Mouse (Mus musculus) liver, adult 2 months (tissue): ENCODE measurements around the gene Auts2. TPM values are rescaled to one million over a fixed set of nuclear protein-coding genes. Genes with fewer than 3 reads are reported as not detected.

ENCODE experiments used
- DNase-seq: peaks from one replicate; pipeline ENCODE4 v3.0.0-alpha.2; 2011; ENCODE audit warnings: low read depth, low spot score; ENCODE audit errors: extremely low read depth
- H3K27ac ChIP-seq: fragments of 200-500 bp; replicated peaks from 2 replicates; pipeline ENCODE4 v1.5.1; 2012; ENCODE audit warnings: low read depth, mild to moderate bottlenecking, control low read depth, inconsistent platforms, low read length; ENCODE audit not compliant: insufficient read depth
- H3K27me3 ChIP-seq: fragments of 200-500 bp; 2 replicates; pipeline ENCODE4 v1.6.1; 2012; ENCODE audit warnings: mild to moderate bottlenecking, moderate library complexity, low read length, inconsistent platforms; ENCODE audit not compliant: control insufficient read depth, insufficient read depth
- H3K36me3 ChIP-seq: fragments of 200-500 bp; 2 replicates; pipeline ENCODE4 v1.6.1; 2012; ENCODE audit warnings: low read length, inconsistent platforms; ENCODE audit not compliant: control insufficient read depth, insufficient read depth
- H3K4me1 ChIP-seq: fragments of 200-500 bp; 2 replicates; pipeline ENCODE4 v1.6.1; 2011; ENCODE audit warnings: low read length; ENCODE audit not compliant: control insufficient read depth, insufficient read depth
- H3K4me3 ChIP-seq: fragments of 200-500 bp; 2 replicates; pipeline ENCODE4 v1.5.1; 2011; ENCODE audit warnings: low read depth, mild to moderate bottlenecking, control low read depth, low read length, moderate library complexity; ENCODE audit not compliant: insufficient read depth
- H3K79me2 ChIP-seq: fragments of 200-500 bp; 2 replicates; pipeline ENCODE4 v1.6.1; 2012; ENCODE audit warnings: inconsistent platforms, mild to moderate bottlenecking, low read length, moderate library complexity; ENCODE audit not compliant: control insufficient read depth, insufficient read depth
- H3K9ac ChIP-seq: fragments of 200-500 bp; 2 replicates; pipeline ENCODE4 v1.6.1; 2012; ENCODE audit warnings: low read depth, mild to moderate bottlenecking, control low read depth, inconsistent platforms, low read length
- CTCF ChIP-seq: fragments of 200-500 bp; IDR thresholded peaks from 2 replicates; pipeline ENCODE4 v1.5.1; 2011; ENCODE audit warnings: low read depth, low read length, control low read depth
- POLR2A ChIP-seq: fragments of 200-500 bp; IDR thresholded peaks from 2 replicates; pipeline ENCODE4 v1.6.1; 2011; ENCODE audit warnings: low read length, control low read depth; ENCODE audit not compliant: insufficient read depth; ENCODE audit errors: extremely low read depth
- WGBS: fragments of 180-500 bp; shearing (Covaris S2); methylation state at CpG from one replicate; pipeline ENCODE4 v1.1.7; 2018; 5-methylcytosine and 5-hydroxymethylcytosine counted together
- polyA plus RNA-seq: library from polyadenylated mRNA; depleted of rRNA; stranded (reverse); fragments of >200 nt; gene quantifications from 2 replicates; pipeline ENCODE4 v1.2.3, GENCODE M21; 2012
- total RNA-seq: library from RNA; depleted of rRNA; stranded (reverse); fragments of >200 nt; gene quantifications from 2 replicates; pipeline ENCODE4 v1.2.3, GENCODE M21; 2014

The Auts2 gene
- total and polyA plus RNA-seq, 2 experiments, result 0.37 to 0.51 TPM

DNA sequence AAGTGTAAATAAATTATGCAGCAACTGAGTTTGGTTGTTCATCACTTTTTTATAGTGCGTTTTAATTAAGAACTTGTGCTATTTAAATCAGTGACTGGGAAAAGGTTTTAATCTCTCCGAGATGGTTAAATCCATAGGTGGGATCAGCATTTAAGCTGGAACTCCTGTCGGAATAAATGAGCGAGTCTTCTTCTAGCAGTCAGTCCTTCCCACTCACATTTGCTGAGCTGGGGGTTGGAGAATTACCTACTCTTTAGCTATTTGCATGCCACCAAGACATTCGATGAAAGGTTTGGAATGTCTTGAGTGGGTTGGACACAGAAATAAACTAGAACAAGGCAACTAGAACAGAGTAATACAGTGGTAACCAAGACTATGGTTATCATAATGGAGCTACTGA lies 45.1 kb downstream of the Auts2 start:
- 98% methylated on average over 5 of the region's 5 CpGs for WGBS
- H3K27me3 ChIP-seq, result no peaks in the 10 kb centered on the region
- H3K36me3 ChIP-seq, result no peaks in the 10 kb centered on the region
- no peak overlapping the region for H3K27ac ChIP-seq
- no peak for TF ChIP-seq POLR2A
- no peaks in the 10 kb centered on the region for H3K79me2 ChIP-seq
- H3K4me1 ChIP-seq, result no peaks in the 10 kb centered on the region
- DNase-seq, result no peak
- no peak overlapping the region for H3K9ac ChIP-seq
- H3K4me3 ChIP-seq, result no peak overlapping the region

DNA sequence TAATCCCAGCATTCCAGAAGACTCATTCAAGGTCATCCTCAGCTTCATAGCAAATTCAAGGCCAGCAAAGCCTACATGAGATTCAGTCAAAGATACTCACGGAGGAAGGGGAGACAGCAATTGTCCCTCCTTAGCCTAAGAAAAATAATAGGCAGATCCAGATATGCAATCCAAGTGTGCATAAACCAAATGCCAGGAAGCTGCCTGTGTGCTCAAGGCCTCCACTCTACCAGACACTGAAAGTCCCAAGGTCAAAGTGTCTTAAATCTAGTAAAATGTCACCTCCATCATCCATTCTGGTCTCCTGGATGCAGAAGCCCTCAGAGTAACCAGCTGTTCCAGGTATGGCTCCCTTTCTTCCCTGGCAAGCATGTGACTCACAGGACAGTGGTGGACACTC lies 50.4 kb downstream of the Auts2 start:
- no peaks in the 10 kb centered on the region for H3K4me1 ChIP-seq
- H3K27ac ChIP-seq, result no peak overlapping the region
- H3K4me3 ChIP-seq, result no peak overlapping the region
- H3K36me3 ChIP-seq, result no peaks in the 10 kb centered on the region
- DNase-seq, result no peak
- no peak overlapping the region for H3K9ac ChIP-seq
- WGBS, result 76% methylated on average over 1 of the region's 1 CpGs
- no peaks in the 10 kb centered on the region for H3K79me2 ChIP-seq
- H3K27me3 ChIP-seq, result no peaks in the 10 kb centered on the region
- TF ChIP-seq POLR2A (no peak), CTCF (no peak)

DNA sequence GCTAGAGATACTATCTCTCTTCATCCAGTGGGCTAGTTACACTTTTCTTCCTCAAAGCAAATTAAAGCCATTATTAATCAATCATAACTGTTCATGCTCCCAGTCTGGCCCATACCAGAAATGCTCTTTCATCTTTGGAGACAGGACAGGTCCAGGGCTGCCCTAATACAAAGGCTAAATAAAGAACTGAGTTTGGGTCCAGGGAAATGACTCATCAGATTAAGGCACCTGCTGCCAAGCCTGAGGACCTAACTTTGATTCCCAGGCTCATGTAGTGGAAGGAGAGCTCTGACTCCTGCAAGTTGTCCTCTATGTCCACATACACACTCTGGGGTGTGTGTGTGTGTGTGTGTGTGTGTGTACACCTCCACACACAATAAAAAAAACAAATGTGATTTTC lies 51.1 kb downstream of the Auts2 start:
- no peaks in the 10 kb centered on the region for H3K27me3 ChIP-seq
- DNase-seq, result no peak

DNA sequence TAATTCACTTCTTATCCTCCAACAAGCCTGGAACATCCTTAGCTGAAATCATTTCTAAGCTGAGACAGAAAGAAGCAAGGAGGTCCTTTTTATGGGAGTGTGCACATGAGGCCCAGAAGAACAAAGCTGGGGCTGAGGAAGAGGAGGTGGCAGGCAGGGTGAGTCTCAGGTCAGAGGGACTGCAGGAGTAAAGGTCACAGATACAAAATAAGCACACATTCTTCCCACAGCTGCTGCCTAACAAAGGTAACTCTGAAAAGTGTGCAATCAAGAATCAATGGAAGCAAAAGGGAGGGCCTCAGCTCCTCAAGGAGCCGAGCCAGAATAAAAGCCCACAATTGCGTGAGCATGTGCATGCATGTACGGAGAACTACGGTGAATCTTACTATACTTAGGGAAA lies 51.6 kb downstream of the Auts2 start:
- Histone ChIP-seq H3K4me1 (no peaks in the 10 kb centered on the region), H3K9ac (no peak overlapping the region), H3K4me3 (no peak overlapping the region), H3K79me2 (no peaks in the 10 kb centered on the region), H3K36me3 (no peaks in the 10 kb centered on the region), H3K27ac (no peak overlapping the region), H3K27me3 (no peaks in the 10 kb centered on the region)
- TF ChIP-seq CTCF, result no peak
- TF ChIP-seq POLR2A, result no peak
- 86% methylated on average over 4 of the region's 4 CpGs for WGBS
- no peak for DNase-seq

More for the DNA sequence above, 51.1 kb downstream of the Auts2 start:
- Histone ChIP-seq H3K4me3 (no peak overlapping the region), H3K79me2 (no peaks in the 10 kb centered on the region), H3K36me3 (no peaks in the 10 kb centered on the region), H3K4me1 (no peaks in the 10 kb centered on the region), H3K27ac (no peak overlapping the region), H3K9ac (no peak overlapping the region)
- no peak for TF ChIP-seq POLR2A
- TF ChIP-seq CTCF, result no peak

DNA sequence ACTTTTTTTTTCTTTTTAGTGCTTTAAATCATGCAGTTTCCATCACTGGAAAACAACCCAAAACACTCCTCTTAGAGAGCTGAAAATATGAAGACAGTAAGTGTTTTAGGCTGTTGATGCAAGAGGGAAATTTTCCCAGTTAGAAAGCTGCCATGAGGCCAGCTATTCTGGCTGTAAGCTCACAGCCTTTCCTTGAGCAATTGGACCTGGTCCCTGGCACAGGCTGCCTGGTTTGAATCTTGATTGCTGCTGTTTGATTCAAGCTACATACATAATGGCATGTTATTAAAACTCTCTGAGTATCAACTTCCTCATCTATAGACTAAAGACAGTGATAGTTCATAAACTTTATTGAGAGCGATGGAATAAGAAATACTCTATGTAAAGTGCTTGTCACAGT lies 52.8 kb downstream of the Auts2 start:
- no peaks in the 10 kb centered on the region for H3K36me3 ChIP-seq
- no peak overlapping the region for H3K27ac ChIP-seq
- TF ChIP-seq CTCF (no peak), POLR2A (no peak)
- DNase-seq, result no peak
- no peaks in the 10 kb centered on the region for H3K4me1 ChIP-seq
- no peak overlapping the region for H3K9ac ChIP-seq
- WGBS, result 100% methylated on average over 1 of the region's 1 CpGs
- H3K4me3 ChIP-seq, result no peak overlapping the region
- no peaks in the 10 kb centered on the region for H3K27me3 ChIP-seq
- no peaks in the 10 kb centered on the region for H3K79me2 ChIP-seq

DNA sequence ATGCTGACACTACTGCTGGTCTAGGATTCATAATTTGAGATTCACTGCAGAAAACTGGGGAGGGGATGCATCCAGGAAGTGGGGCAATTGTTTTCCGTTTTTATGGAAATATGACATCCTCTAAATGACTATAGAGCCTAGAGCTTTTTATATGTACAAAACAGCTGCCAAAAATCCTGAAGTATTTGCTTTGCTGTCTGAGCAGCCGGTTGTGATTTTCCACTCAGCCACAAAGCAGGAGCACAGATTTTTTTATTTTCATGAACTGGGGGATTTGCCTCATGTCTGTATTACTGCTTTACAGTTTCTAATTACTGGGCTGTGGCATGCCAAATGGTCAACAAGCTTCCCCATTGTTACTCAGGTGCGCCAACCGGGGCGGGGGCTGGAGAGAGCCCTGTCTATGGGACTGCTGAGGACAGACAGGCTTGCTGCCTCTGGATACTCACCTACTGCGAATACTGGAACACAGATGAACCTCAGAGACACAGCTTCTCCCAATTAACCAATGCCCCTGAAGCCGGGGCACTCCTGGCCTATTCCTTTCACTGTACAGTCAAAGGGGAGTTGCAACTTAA lies 53.3 kb downstream of the Auts2 start:
- Histone ChIP-seq H3K27me3 (no peaks in the 10 kb centered on the region), H3K4me3 (no peak overlapping the region)
- 73% methylated on average over 7 of the region's 7 CpGs for WGBS

More for the DNA sequence above, 53.3 kb downstream of the Auts2 start:
- no peak for TF ChIP-seq CTCF
- DNase-seq, result no peak
- H3K79me2 ChIP-seq, result no peaks in the 10 kb centered on the region
- H3K9ac ChIP-seq, result no peak overlapping the region
- no peaks in the 10 kb centered on the region for H3K36me3 ChIP-seq
- H3K27ac ChIP-seq, result no peak overlapping the region
- H3K4me1 ChIP-seq, result no peaks in the 10 kb centered on the region
